Mouse (Mus musculus): ENCODE results near the gene Immp2l.
"Not testable (repeated sequence)": the region's sequence is repeated elsewhere in the genome, so short reads cannot be mapped to it uniquely, and the experiment has no call there.

Gene Immp2l

GRCm38 (mm10) chr12:41023511-41024421 is at the start of gene Immp2l:
Gene Immp2l, plus strand, starts transcription at chr12:41024090.
- DNase-seq (ENCODE audit: low read depth, low spot score) = peak; percentile 91

GRCm38 (mm10) chr12:40978719-40979500 is 45.0 kb upstream of the Immp2l start:
- no peak for DNase-seq (ENCODE audit: low read depth, low spot score)

GRCm38 (mm10) chr12:40979716-40980115 is 44.2 kb upstream of the Immp2l start:
- DNase-seq (ENCODE audit: low read depth, low spot score) = no peak

GRCm38 (mm10) chr12:40980160-40980559 is 43.7 kb upstream of the Immp2l start:
- DNase-seq (ENCODE audit: low read depth, low spot score) = no peak

GRCm38 (mm10) chr12:40983021-40983420 is 40.9 kb upstream of the Immp2l start:
- no peak for DNase-seq (ENCODE audit: low read depth, low spot score)

GRCm38 (mm10) chr12:40984735-40985134 is 39.2 kb upstream of the Immp2l start:
- DNase-seq (ENCODE audit: low read depth, low spot score) = no peak

- peak; percentile 14 for DNase-seq (ENCODE audit: low read depth, low spot score)
These were observed 38.1 kb upstream of the Immp2l start for GRCm38 (mm10) chr12:40985791-40986190.

GRCm38 (mm10) chr12:40988311-40989065 is 35.4 kb upstream of the Immp2l start:
- DNase-seq (ENCODE audit: low read depth, low spot score) = no peak

GRCm38 (mm10) chr12:40991647-40992046 is 32.2 kb upstream of the Immp2l start:
- no peak for DNase-seq (ENCODE audit: low read depth, low spot score)

- not testable (repeated sequence) for DNase-seq (ENCODE audit: low read depth, low spot score)
These were observed 31.7 kb upstream of the Immp2l start for GRCm38 (mm10) chr12:40992237-40992636.

- DNase-seq (ENCODE audit: low read depth, low spot score) = no peak
These were observed 29.0 kb upstream of the Immp2l start for GRCm38 (mm10) chr12:40994846-40995245.

- DNase-seq (ENCODE audit: low read depth, low spot score) = no peak
These were observed 28.1 kb upstream of the Immp2l start for GRCm38 (mm10) chr12:40995618-40996370.

- no peak for DNase-seq (ENCODE audit: low read depth, low spot score)
These were observed 1.4 kb upstream of the Immp2l start for GRCm38 (mm10) chr12:41022516-41022915.

GRCm38 (mm10) chr12:41024512-41024911 is 622 bp downstream of the Immp2l start:
- no peak for DNase-seq (ENCODE audit: low read depth, low spot score)

- DNase-seq (ENCODE audit: low read depth, low spot score) = no peak
These were observed 3.6 kb downstream of the Immp2l start for GRCm38 (mm10) chr12:41027485-41027884.

GRCm38 (mm10) chr12:41031119-41031518 is 7.2 kb downstream of the Immp2l start:
- DNase-seq (ENCODE audit: low read depth, low spot score) = no peak

GRCm38 (mm10) chr12:41033196-41033595 is 9.3 kb downstream of the Immp2l start:
- DNase-seq (ENCODE audit: low read depth, low spot score) = no peak

GRCm38 (mm10) chr12:41039834-41040233 is 15.9 kb downstream of the Immp2l start:
- DNase-seq (ENCODE audit: low read depth, low spot score) = no peak

GRCm38 (mm10) chr12:41041737-41042136 is 17.8 kb downstream of the Immp2l start:
- DNase-seq (ENCODE audit: low read depth, low spot score) = no peak

- DNase-seq (ENCODE audit: low read depth, low spot score) = no peak
These were observed 20.7 kb downstream of the Immp2l start for GRCm38 (mm10) chr12:41044493-41045132.

All from retina, postnatal 7 days (tissue).